Mouse (Mus musculus) small intestine, adult 2 months (tissue): ENCODE data around the gene Iffo1. TPM values are rescaled to one million over a fixed set of nuclear protein-coding genes. Genes with fewer than 3 reads are reported as not detected.

ENCODE experiments used
- H3K27ac ChIP-seq: fragments of 200-500 bp; 2 replicates; pipeline ENCODE4 v1.5.1; 2012; ENCODE audit warnings: low read depth, low read length, control low read depth, inconsistent platforms; ENCODE audit not compliant: insufficient read depth
- H3K27me3 ChIP-seq: fragments of 200-500 bp; 2 replicates; pipeline ENCODE4 v1.6.1; 2012; ENCODE audit warnings: mild to moderate bottlenecking, moderate library complexity, low read length, inconsistent platforms; ENCODE audit not compliant: control insufficient read depth, insufficient read depth
- H3K36me3 ChIP-seq: fragments of 200-500 bp; 2 replicates; pipeline ENCODE4 v1.6.1; 2012; ENCODE audit warnings: mild to moderate bottlenecking, low read length, control low read depth, inconsistent platforms; ENCODE audit not compliant: control insufficient read depth, insufficient read depth
- H3K4me1 ChIP-seq: fragments of 200-500 bp; 2 replicates; pipeline ENCODE4 v1.6.1; 2012; ENCODE audit warnings: low read length, inconsistent platforms, mixed read lengths; ENCODE audit not compliant: control insufficient read depth, insufficient read depth, insufficient read length
- H3K4me3 ChIP-seq: fragments of 200-500 bp; 2 replicates; pipeline ENCODE4 v1.5.1; 2012; ENCODE audit warnings: low read depth, mild to moderate bottlenecking, control low read depth, inconsistent platforms, low read length, moderate library complexity
- CTCF ChIP-seq: fragments of 200-500 bp; IDR thresholded peaks from 2 replicates; pipeline ENCODE4 v1.5.1; 2012; ENCODE audit warnings: low read depth, mild to moderate bottlenecking, control low read depth, inconsistent platforms, low read length, moderate library complexity, mixed read lengths; ENCODE audit not compliant: insufficient replicate concordance, insufficient read length; ENCODE audit errors: extremely low read depth
- POLR2A ChIP-seq: fragments of 200-500 bp; IDR thresholded peaks from 2 replicates; pipeline ENCODE4 v1.6.1; 2012; ENCODE audit warnings: low read depth, mild to moderate bottlenecking, control low read depth, inconsistent platforms, low read length, moderate library complexity
- WGBS: fragments of 180-500 bp; shearing (Covaris S2); methylation state at CpG from one replicate; pipeline ENCODE4 v1.1.7; 2018; 5-methylcytosine and 5-hydroxymethylcytosine counted together
- polyA plus RNA-seq: library from polyadenylated mRNA; depleted of rRNA; stranded (reverse); fragments of >200 nt; gene quantifications from 2 replicates; pipeline ENCODE4 v1.2.3, GENCODE M21; 2012

Iffo1 gene
- polyA plus RNA-seq, 1 experiment: 13.0 TPM

- Histone ChIP-seq H3K4me3 (peak overlapping the region; percentile 80), H3K36me3 (peaks cover 28% of the 10 kb centered on the region), H3K4me1 (peaks cover 23% of the 10 kb centered on the region), H3K27ac (peak overlapping the region; percentile 90), H3K27me3 (no peaks in the 10 kb centered on the region)
- TF ChIP-seq CTCF (no peak), POLR2A (peak; percentile 100)
- WGBS: under 1% methylated on average over 36 of the region's 36 CpGs
These were observed 20.4 kb downstream of the Iffo1 start for GRCm38 (mm10) chr6:125165328-125165891.

DNA sequence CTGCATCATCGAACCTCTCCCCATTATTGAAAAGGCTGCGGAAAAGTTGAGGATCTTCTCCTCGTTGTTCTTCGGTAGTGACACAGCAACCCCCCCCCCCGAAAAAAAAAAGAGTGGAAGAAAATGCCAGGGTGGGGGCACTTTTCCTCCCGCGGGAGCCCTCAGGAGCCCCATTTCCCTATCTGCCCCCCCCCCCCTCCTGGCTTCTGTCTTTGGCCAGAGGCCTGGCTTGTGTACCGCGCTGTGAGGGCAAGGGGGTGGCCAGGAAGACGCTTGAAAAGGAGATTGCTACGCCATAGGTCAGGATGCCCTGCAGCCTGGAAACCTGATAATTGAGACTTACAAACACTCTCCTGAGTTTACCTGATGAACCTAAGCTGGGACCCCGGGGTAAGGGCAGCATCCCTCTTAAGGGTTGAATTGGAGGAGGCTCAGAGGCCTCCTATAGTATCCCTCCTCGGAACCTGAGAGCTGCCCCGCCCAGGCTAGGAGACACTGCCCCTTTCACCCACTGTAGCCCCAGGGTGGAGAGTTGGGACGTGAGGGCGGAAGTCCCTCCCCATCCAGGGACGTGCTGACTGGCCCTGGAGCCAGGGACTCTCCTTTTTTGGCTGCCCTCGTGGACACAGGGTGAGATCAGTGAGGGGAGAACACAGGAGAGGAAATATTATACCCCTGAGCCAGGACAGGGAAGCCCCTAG lies 21.2 kb downstream of the Iffo1 start, which contains the start of gene Gapdh:
Gene Gapdh (minus strand): TSS at position 417 of the 701 bp plus-strand sequence.
- under 1% methylated on average over 17 of the region's 18 CpGs for WGBS
- H3K36me3 ChIP-seq: peaks cover 26% of the 10 kb centered on the region
- peak within 1 kb of the TSS; percentile 80 for H3K4me3 ChIP-seq
- H3K27me3 ChIP-seq: no peaks in the 10 kb centered on the region
- TF ChIP-seq CTCF (no peak), POLR2A (peak; percentile 54)
- H3K27ac ChIP-seq: peak within 1 kb of the TSS; percentile 90
- peaks cover 16% of the 10 kb centered on the region for H3K4me1 ChIP-seq

GRCm38 (mm10) chr6:125166861-125167650 lies 22.0 kb downstream of the Iffo1 start:
- TF ChIP-seq CTCF (no peak), POLR2A (no peak)
- Histone ChIP-seq H3K27me3 (no peaks in the 10 kb centered on the region), H3K27ac (peak overlapping the region; percentile 90), H3K36me3 (peaks cover 30% of the 10 kb centered on the region), H3K4me3 (peak overlapping the region; percentile 80), H3K4me1 (peaks cover 15% of the 10 kb centered on the region)
- 14% methylated on average over 10 of the region's 10 CpGs for WGBS

DNA sequence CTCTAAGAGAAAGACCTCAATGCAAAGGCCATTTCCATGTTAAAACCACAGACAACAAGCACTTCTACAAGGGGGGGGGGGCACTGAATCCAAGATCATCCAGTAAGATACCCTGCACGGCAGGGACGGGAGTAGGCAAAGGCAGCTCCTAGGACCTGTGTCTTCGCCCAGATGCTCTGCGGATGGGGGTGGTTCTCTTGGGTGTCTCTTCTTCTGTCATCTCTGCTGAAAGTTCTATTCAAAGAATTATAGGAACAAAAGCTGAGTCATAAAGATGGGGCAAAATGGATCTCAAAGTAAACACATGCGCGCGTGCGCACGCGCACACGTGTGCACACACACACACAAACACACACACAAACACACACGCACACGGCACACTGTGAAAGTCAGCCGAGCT lies 23.0 kb downstream of the Iffo1 start:
- WGBS: 94% methylated on average over 14 of the region's 14 CpGs
- no peak overlapping the region for H3K4me3 ChIP-seq
- no peaks in the 10 kb centered on the region for H3K27me3 ChIP-seq
- peaks cover 11% of the 10 kb centered on the region for H3K4me1 ChIP-seq
- peaks cover 30% of the 10 kb centered on the region for H3K36me3 ChIP-seq
- no peak overlapping the region for H3K27ac ChIP-seq
- no peak for TF ChIP-seq POLR2A
- TF ChIP-seq CTCF: no peak

DNA sequence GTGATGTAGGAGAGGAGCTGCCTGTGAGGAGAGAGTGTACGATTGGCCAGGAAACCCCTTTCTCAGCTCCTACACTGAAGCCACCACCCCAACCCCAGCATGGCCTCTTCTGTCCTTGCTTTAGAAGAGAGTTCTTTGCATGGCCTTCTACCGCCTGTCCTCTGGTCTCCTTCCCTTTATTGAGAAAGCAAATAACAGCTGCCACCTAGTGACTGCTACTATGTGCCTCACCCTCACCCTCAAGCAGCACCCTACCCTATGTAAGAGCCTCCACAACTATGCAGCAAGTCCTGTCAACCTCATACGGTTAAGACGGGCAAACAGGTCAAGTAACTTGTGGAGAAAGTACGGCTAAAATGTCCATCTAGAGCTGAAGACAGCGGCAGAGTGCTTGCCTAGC lies 25.2 kb downstream of the Iffo1 start:
- H3K36me3 ChIP-seq: peaks cover 38% of the 10 kb centered on the region
- no peak for TF ChIP-seq CTCF
- no peak for TF ChIP-seq POLR2A
- H3K27me3 ChIP-seq: no peaks in the 10 kb centered on the region
- H3K27ac ChIP-seq: no peak overlapping the region
- 90% methylated on average over 6 of the region's 6 CpGs for WGBS
- H3K4me1 ChIP-seq: peaks cover 11% of the 10 kb centered on the region
- no peak overlapping the region for H3K4me3 ChIP-seq

- H3K4me1 ChIP-seq: peaks cover under 1% of the 10 kb centered on the region; the same call in 1 of the 2 replicates
- 49% methylated on average over 2 of the region's 2 CpGs for WGBS
- TF ChIP-seq POLR2A: no peak
- TF ChIP-seq CTCF: no peak
- no peaks in the 10 kb centered on the region for H3K27me3 ChIP-seq
- no peak overlapping the region for H3K27ac ChIP-seq
- H3K4me3 ChIP-seq: no peak overlapping the region
- peaks cover 56% of the 10 kb centered on the region for H3K36me3 ChIP-seq
These were observed 27.4 kb downstream of the Iffo1 start for GRCm38 (mm10) chr6:125172474-125172873.

DNA sequence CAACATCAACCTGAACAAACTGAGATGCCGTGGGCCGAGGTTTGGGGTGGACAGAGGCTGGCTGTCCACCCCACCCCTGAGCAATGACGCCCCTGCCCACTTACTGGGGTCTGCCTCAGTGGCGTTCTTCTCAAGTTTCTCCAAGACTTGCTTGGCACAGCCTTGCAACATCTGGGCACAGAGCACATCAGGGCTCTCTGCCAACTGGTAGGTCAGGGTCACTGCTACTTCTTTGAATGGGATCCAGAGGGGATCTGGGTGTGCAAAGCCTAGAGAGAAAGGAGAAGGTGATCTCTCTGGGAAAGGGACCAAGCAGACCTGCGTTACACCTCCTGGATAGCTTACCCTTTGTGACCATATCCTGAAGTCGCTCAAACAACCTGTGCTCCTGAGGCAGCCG lies 28.2 kb downstream of the Iffo1 start:
- no peaks in the 10 kb centered on the region for H3K27me3 ChIP-seq
- TF ChIP-seq CTCF (no peak), POLR2A (no peak)
- H3K27ac ChIP-seq: no peak overlapping the region
- H3K4me3 ChIP-seq: no peak overlapping the region
- H3K36me3 ChIP-seq: peaks cover 62% of the 10 kb centered on the region
- H3K4me1 ChIP-seq: no peaks in the 10 kb centered on the region
- WGBS: 92% methylated on average over 7 of the region's 7 CpGs
